Mouse (Mus musculus): ENCODE measurements around the gene Rnf186.

Rnf186 gene

GRCm38 (mm10) chr4:138966866-138967265 is at the start of gene Rnf186:
Gene Rnf186 (plus strand): TSS chr4:138967112.
- no peak for DNase-seq (ENCODE audit: low spot score in 2 of 2)

DNA sequence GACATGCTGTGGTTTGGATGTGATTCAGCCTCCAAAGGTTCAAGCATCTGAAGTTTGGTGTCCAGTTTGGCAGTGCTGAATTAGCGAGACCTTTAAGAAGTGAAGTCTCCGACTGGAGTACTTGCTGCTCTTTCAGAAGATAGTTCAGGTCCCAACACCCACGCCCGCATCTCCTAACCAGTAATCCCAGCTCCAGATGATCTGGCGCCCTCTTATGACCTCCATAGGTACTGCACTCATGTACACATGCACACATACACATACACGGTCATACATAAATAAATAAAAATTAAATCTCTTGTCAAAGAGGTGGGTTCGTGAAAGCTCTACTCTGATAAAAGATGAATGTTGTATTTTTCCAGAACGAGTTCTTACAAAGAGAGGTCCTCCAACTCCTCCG is 49.6 kb upstream of the Rnf186 start:
- DNase-seq (ENCODE audit: low spot score in 2 of 2): no peak

GRCm38 (mm10) chr4:138921254-138922130 is 45.4 kb upstream of the Rnf186 start:
- no peak for DNase-seq (ENCODE audit: low spot score in 2 of 2)

- peak; percentile 80 to 84 for DNase-seq (ENCODE audit: low spot score in 2 of 2)
Measured at GRCm38 (mm10) chr4:138922131-138922459, 44.8 kb upstream of the Rnf186 start.

DNA sequence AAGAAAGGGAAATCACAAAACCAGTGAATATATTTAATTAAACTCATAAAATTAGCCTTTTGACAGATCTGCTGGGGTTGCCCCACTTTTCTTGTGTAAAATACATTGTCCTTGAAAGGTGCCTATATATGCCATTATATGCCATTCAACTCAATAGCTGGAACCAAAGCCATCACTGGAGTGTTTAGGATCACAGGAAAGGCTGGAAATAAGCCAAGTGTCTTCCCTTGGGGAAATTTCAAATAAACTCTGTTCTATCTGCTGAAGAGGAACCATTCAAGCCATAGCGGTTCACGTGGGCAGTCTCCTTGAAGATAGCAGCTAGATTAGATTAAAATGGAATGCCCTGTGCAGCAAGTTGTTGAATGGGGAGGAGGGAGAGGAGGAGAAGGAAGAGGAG is 41.4 kb upstream of the Rnf186 start:
- DNase-seq (ENCODE audit: low spot score in 2 of 2): no peak

GRCm38 (mm10) chr4:138933862-138934261 is 33.0 kb upstream of the Rnf186 start:
- DNase-seq (ENCODE audit: low spot score in 2 of 2): no peak

- DNase-seq (ENCODE audit: low spot score in 2 of 2): no peak
Measured at GRCm38 (mm10) chr4:138934456-138935145, 32.3 kb upstream of the Rnf186 start.

- DNase-seq (ENCODE audit: low spot score in 2 of 2): peak in 1 of 2 experiments; percentile 25
Measured at GRCm38 (mm10) chr4:138938495-138939269, 28.2 kb upstream of the Rnf186 start.

GRCm38 (mm10) chr4:138939481-138939880 is 27.4 kb upstream of the Rnf186 start:
- no peak for DNase-seq (ENCODE audit: low spot score in 2 of 2)

GRCm38 (mm10) chr4:138941401-138941800 is 25.5 kb upstream of the Rnf186 start:
- no peak for DNase-seq (ENCODE audit: low spot score in 2 of 2)

DNA sequence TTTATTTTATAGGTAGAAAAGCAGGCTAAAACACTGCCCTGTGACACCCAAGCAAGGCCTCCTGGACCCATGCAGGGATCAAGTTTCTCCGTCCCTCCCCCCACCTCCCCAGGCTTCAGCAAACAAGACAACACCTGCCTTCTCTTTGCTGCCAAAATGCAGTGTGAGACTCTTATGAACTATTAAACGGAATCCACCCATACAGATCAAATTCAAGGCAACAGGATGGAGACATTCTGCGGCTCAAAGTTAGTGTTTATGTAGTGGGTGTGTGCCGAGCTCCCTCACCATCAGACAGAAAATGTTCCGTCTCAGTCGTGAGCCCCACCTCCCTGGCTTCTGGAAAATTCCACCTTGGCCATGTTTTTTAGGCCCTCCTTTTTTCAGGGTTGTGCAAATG is 24.9 kb upstream of the Rnf186 start:
- DNase-seq (ENCODE audit: low spot score in 2 of 2): no peak

DNA sequence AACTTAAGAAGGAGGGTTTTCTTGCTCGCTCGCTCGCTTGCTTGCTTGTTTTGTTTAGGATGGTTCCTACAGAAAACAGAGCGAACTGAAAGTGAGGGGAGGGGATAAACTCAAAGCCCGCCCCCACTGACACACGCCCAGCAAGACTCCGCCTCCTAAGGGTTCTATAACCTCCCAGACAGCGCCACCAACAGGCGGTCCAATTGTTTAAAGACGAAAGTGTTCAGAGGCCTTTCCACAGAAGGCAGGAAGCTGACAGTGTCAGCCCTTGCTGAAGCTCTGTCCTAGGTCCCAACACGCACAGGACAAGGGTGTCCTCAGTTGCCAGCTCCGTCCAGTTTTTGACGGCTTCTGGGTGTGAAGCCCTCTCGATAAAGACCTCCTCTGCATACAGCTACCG is 23.2 kb upstream of the Rnf186 start:
- DNase-seq (ENCODE audit: low spot score in 2 of 2): peak; percentile 86 to 90

- no peak for DNase-seq (ENCODE audit: low spot score in 2 of 2)
Measured at GRCm38 (mm10) chr4:138948257-138948656, 18.7 kb upstream of the Rnf186 start.

DNA sequence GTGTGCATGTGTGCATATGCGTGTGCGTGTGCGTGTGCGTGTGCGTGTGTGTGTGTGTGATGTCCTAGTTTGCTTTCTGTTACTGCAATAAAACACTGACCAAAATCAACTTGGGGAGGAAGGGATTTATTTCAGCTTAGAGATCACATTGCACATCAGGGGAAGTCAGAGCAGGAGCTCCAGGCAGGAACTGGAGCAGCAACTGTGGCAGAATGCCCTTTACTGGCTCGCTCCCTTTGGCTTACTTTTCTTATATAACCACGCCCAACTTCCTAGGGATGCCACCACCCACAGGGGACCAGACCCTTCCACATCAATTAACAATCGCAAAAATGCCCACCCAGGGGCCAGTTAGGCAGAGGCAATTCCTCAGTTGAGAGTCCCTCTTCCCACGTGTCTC is 8.3 kb upstream of the Rnf186 start:
- no peak for DNase-seq (ENCODE audit: low spot score in 2 of 2)

GRCm38 (mm10) chr4:138959120-138959519 is 7.8 kb upstream of the Rnf186 start:
- DNase-seq (ENCODE audit: low spot score in 2 of 2): no peak

DNA sequence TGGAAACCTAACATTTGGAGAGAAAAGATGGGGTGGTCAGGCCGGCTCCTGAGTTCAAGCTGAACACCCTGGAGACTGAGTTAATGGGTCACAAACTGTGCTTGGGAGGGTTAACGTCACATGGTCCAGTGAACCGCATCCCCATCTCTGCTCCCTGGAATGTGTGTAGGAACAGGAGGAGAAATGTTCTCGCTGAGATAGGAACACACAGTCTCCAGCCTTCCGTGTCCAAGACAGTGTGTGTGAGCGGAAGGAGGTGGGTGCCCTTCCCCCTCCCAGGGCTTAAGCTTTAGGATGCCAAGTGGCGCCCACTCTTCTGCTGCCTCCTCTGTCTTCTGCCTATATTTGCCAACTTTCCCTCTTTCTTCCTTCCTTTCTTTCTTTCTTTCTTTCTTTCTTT is 7.0 kb upstream of the Rnf186 start:
- no peak for DNase-seq (ENCODE audit: low spot score in 2 of 2)

GRCm38 (mm10) chr4:138962719-138963118 is 4.2 kb upstream of the Rnf186 start:
- no peak for DNase-seq (ENCODE audit: low spot score in 2 of 2)

- DNase-seq (ENCODE audit: low spot score in 2 of 2): no peak
Measured at GRCm38 (mm10) chr4:138965871-138966270, 1.0 kb upstream of the Rnf186 start.

GRCm38 (mm10) chr4:138967485-138967884 is 573 bp downstream of the Rnf186 start:
- DNase-seq (ENCODE audit: low spot score in 2 of 2): no peak

DNA sequence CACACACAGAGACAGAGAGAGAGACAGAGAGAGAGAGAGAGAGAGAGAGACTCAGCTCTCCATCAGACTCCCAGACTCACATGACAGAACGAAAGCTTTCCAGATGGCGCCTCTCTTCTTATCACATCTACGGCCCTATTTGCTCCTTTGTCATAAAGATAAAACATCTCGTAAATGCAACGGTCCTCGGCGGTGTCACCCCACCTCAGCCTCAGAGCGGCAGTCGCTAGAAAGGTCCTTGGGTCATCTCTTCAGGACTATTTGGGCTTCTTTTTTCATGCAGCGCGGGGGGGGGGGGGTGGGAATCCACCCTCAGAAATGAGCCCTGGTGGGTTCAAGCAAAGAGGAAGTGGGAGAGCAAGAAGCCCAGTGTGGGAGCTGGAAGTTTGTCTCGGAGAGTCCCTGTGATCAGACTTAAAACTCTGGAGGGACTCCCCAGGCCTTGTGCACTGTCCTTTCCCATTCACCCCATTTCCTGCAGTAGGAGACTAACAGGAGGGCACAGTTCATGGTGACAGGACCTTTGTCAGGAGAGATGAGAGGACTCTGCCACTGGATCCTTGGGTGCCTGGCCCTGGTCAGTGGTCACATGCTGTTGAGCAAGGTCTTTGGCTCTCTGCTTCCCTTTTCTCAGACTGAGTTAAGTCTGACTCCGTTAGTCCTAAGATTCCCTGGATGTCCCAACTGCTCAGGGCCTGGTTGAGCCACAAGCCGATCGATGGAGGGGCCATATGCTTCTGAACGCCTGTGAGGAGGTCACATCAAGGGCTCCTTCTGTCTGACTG is 2.1 kb downstream of the Rnf186 start:
- DNase-seq (ENCODE audit: low spot score in 2 of 2): no peak

DNA sequence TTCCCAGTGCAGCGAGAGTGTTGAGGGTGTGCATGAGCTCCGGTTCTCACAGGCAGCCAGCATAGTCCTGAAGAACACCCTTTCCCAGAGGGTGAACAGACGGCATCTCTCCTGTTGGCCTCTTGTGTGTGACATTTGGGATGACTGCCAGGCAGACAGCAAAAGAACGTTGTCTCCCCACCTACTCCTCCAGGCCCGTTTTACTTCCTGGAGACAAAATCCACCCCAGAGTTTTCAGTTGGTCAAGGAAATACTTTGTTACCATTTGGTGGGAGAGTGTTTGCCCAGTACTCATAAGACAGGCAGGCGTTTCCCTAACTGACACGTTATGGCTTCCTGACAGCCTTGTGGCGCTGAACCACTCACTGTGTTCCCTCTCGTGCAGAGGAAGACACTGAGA is 2.8 kb downstream of the Rnf186 start:
- no peak for DNase-seq (ENCODE audit: low spot score in 2 of 2)

DNA sequence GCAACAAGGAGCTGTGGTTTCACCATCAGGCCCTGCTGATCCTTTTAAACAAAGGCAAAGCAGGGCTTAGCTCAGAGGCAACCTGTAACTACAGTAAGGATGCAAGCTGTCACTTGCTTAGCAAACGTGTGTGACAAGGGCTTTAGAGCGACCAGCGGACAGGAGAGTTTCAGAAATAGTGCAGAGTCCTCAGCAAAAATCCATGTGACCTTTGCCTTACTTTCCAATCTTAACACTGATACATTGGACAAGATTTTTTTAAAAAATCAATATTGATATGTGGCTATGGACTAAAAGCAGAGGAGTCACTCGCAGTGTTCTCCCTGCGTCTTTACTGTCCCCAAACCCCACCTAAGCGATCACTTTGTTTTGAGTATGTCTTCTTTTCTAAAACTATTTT is 4.5 kb downstream of the Rnf186 start:
- no peak for DNase-seq (ENCODE audit: low spot score in 2 of 2)

Data from spleen, postnatal 36 days (tissue).